Mouse (Mus musculus): ENCODE data around the gene Dhrs9.

Gene Dhrs9

GRCm38 (mm10) chr2:69418294-69418881 is 38.1 kb downstream of the Dhrs9 start:
- peak; percentile 48 for DNase-seq (ENCODE audit: low read depth, low spot score)

GRCm38 (mm10) chr2:69424829-69425228 is 44.6 kb downstream of the Dhrs9 start:
- no peak for DNase-seq (ENCODE audit: low read depth, low spot score)

GRCm38 (mm10) chr2:69426081-69426480 is 45.8 kb downstream of the Dhrs9 start:
- DNase-seq (ENCODE audit: low read depth, low spot score) = no peak

GRCm38 (mm10) chr2:69427141-69427540 is 46.9 kb downstream of the Dhrs9 start:
- no peak for DNase-seq (ENCODE audit: low read depth, low spot score)

GRCm38 (mm10) chr2:69428116-69428515 is 47.9 kb downstream of the Dhrs9 start:
- peak; percentile 41 for DNase-seq (ENCODE audit: low read depth, low spot score)

GRCm38 (mm10) chr2:69441656-69442055 is 61.4 kb downstream of the Dhrs9 start:
- no peak for DNase-seq (ENCODE audit: low read depth, low spot score)

GRCm38 (mm10) chr2:69445896-69446472 is 65.7 kb downstream of the Dhrs9 start:
- DNase-seq (ENCODE audit: low read depth, low spot score) = no peak

- no peak for DNase-seq (ENCODE audit: low read depth, low spot score)
Observed at GRCm38 (mm10) chr2:69448581-69448980, 68.3 kb downstream of the Dhrs9 start.

GRCm38 (mm10) chr2:69451128-69451527 is 70.9 kb downstream of the Dhrs9 start:
- no peak for DNase-seq (ENCODE audit: low read depth, low spot score)

Measured in ES-CJ7 (cell line).